Mouse (Mus musculus): Measurements from ENCODE around the gene Hacd2.

DNA sequence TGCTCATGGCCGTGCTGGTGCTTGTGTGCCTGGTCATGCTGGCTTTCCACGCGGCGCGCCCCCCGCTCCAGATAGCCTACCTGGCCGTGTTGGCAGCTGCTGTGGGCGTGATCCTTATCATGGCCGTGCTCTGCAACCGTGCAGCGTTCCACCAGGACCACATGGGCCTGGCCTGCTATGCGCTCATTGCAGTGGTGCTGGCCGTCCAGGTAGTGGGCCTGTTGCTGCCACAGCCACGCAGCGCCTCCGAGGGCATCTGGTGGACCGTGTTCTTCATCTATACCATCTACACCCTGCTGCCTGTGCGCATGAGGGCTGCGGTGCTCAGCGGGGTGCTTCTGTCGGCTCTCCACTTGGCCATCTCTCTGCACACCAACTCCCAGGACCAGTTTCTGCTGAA lies 134.6 kb downstream of the Hacd2 start:
- TF ChIP-seq CTCF (IDR thresholded peaks at IDR 0.05; ENCODE audit: low read depth, low read length) (no peak), POLR2AphosphoS5 (IDR thresholded peaks at IDR 0.05; ENCODE audit: insufficient replicate concordance, low read depth, low read length) (no peak), GATA2 (IDR thresholded peaks at IDR 0.05; ENCODE audit: borderline replicate concordance, low read depth, low read length) (no peak)

Measured in G1E (cell line).